Mouse (Mus musculus): ENCODE data around the gene Nln. TPM values are rescaled to one million over a fixed set of nuclear protein-coding genes. Genes with fewer than 3 reads are reported as not detected.
A peak's percentile ranks its signal among the peaks of the same experiment; 100 is the strongest.

Gene Nln
- polyA plus RNA-seq (2016; fragmentation: Nextera tagmentation; extraction: Ambion mirVana) = 23.8 and 26.0 TPM in 2 replicates

- peak; percentile 97 for ATAC-seq (ENCODE audit: low FRiP score, low read depth)
- peaks cover 3% of the 10 kb centered on the region; the same call in 1 of the 2 replicates for H3K36me3 ChIP-seq
- H3K27me3 ChIP-seq (replicated peaks) = no peaks in the 10 kb centered on the region
- WGBS = 1% methylated on average over 35 of the region's 44 CpGs
- peak within 1 kb of the TSS; percentile 96 for H3K4me2 ChIP-seq (replicated peaks)
- H3K9me3 ChIP-seq = peaks cover 2% of the 10 kb centered on the region; the same call in 1 of the 2 replicates
- H3K27ac ChIP-seq = 0 out of 2 replicates have a peak within 1 kb of the TSS, but pooled peaks have one; percentile 15
- H3K4me1 ChIP-seq = peaks cover 8% of the 10 kb centered on the region; the same call in 1 of the 2 replicates
- peak within 1 kb of the TSS; percentile 72 for H3K9ac ChIP-seq
- peak within 1 kb of the TSS; percentile 67 for H3K4me3 ChIP-seq
Measured at GRCm38 (mm10) chr13:104109288-104109815, at the start of gene Nln, which contains the start of gene Sgtb. Gene Nln (minus strand): TSS chr13:104109614. Gene Sgtb (plus strand): TSS chr13:104109741.

GRCm38 (mm10) chr13:104155686-104156085, 46.3 kb upstream of the Nln start:
- peaks cover 47% of the 10 kb centered on the region for H3K36me3 ChIP-seq

GRCm38 (mm10) chr13:104155106-104155505, 45.7 kb upstream of the Nln start:
- H3K4me2 ChIP-seq (replicated peaks) = no peak overlapping the region
- no peak overlapping the region for H3K27ac ChIP-seq
- no peak overlapping the region for H3K9ac ChIP-seq
- H3K4me3 ChIP-seq = no peak overlapping the region
- peaks cover 42% of the 10 kb centered on the region for H3K36me3 ChIP-seq
- no peaks in the 10 kb centered on the region for H3K9me3 ChIP-seq
- H3K27me3 ChIP-seq (replicated peaks) = no peaks in the 10 kb centered on the region
- no peak for ATAC-seq (ENCODE audit: low FRiP score, low read depth)
- 91% methylated on average over 7 of the region's 7 CpGs for WGBS
- no peaks in the 10 kb centered on the region for H3K4me1 ChIP-seq

More at GRCm38 (mm10) chr13:104155686-104156085, 46.3 kb upstream of the Nln start:
- Histone ChIP-seq H3K9ac (no peak overlapping the region), H3K4me2 (replicated peaks) (no peak overlapping the region), H3K27me3 (replicated peaks) (no peaks in the 10 kb centered on the region), H3K27ac (no peak overlapping the region), H3K4me3 (no peak overlapping the region), H3K9me3 (no peaks in the 10 kb centered on the region), H3K4me1 (no peaks in the 10 kb centered on the region)
- no peak for ATAC-seq (ENCODE audit: low FRiP score, low read depth)
- 96% methylated on average over 1 of the region's 1 CpGs for WGBS

GRCm38 (mm10) chr13:104154180-104154579, 44.8 kb upstream of the Nln start:
- H3K9me3 ChIP-seq = no peaks in the 10 kb centered on the region
- WGBS = 97% methylated on average over 5 of the region's 5 CpGs
- no peak for ATAC-seq (ENCODE audit: low FRiP score, low read depth)
- H3K4me1 ChIP-seq = no peaks in the 10 kb centered on the region
- no peak overlapping the region for H3K9ac ChIP-seq
- no peak overlapping the region for H3K4me2 ChIP-seq (replicated peaks)
- H3K27ac ChIP-seq = no peak overlapping the region
- no peaks in the 10 kb centered on the region for H3K27me3 ChIP-seq (replicated peaks)
- H3K36me3 ChIP-seq = peaks cover 39% of the 10 kb centered on the region
- no peak overlapping the region for H3K4me3 ChIP-seq

GRCm38 (mm10) chr13:104145646-104146045, 36.2 kb upstream of the Nln start:
- 95% methylated on average over 3 of the region's 3 CpGs for WGBS
- Histone ChIP-seq H3K4me1 (no peaks in the 10 kb centered on the region), H3K9me3 (no peaks in the 10 kb centered on the region), H3K4me2 (replicated peaks) (no peak overlapping the region), H3K36me3 (peaks cover 76% of the 10 kb centered on the region), H3K9ac (no peak overlapping the region), H3K27me3 (replicated peaks) (no peaks in the 10 kb centered on the region), H3K27ac (no peak overlapping the region), H3K4me3 (no peak overlapping the region)
- no peak for ATAC-seq (ENCODE audit: low FRiP score, low read depth)

- Histone ChIP-seq H3K4me1 (no peaks in the 10 kb centered on the region), H3K9ac (no peak overlapping the region), H3K4me3 (no peak overlapping the region), H3K27ac (no peak overlapping the region), H3K4me2 (replicated peaks) (no peak overlapping the region), H3K36me3 (peaks cover 82% of the 10 kb centered on the region), H3K27me3 (replicated peaks) (no peaks in the 10 kb centered on the region), H3K9me3 (no peaks in the 10 kb centered on the region)
- WGBS = 84% methylated on average over 9 of the region's 9 CpGs
- ATAC-seq (ENCODE audit: low FRiP score, low read depth) = no peak
Measured at GRCm38 (mm10) chr13:104144871-104145270, 35.5 kb upstream of the Nln start.

GRCm38 (mm10) chr13:104139369-104140209, 30.2 kb upstream of the Nln start:
- WGBS = 46% methylated on average over 13 of the region's 13 CpGs
- peak; percentile 48; the same call in 1 of the 2 replicates for ATAC-seq (ENCODE audit: low FRiP score, low read depth)
- no peaks in the 10 kb centered on the region for H3K9me3 ChIP-seq
- H3K36me3 ChIP-seq = peaks cover 53% of the 10 kb centered on the region
- H3K27me3 ChIP-seq (replicated peaks) = no peaks in the 10 kb centered on the region
- no peak overlapping the region for H3K9ac ChIP-seq
- H3K27ac ChIP-seq = no peak overlapping the region
- H3K4me1 ChIP-seq = no peaks in the 10 kb centered on the region
- no peak overlapping the region for H3K4me2 ChIP-seq (replicated peaks)
- no peak overlapping the region for H3K4me3 ChIP-seq

GRCm38 (mm10) chr13:104134510-104135085, 25.2 kb upstream of the Nln start:
- H3K4me3 ChIP-seq = no peak overlapping the region
- H3K9ac ChIP-seq = no peak overlapping the region
- H3K36me3 ChIP-seq = peaks cover 31% of the 10 kb centered on the region
- H3K4me1 ChIP-seq = no peaks in the 10 kb centered on the region; the same call in 1 of the 2 replicates
- no peaks in the 10 kb centered on the region for H3K9me3 ChIP-seq
- ATAC-seq (ENCODE audit: low FRiP score, low read depth) = no peak
- no peak overlapping the region for H3K27ac ChIP-seq
- no peak overlapping the region for H3K4me2 ChIP-seq (replicated peaks)
- WGBS = 71% methylated on average over 4 of the region's 4 CpGs
- H3K27me3 ChIP-seq (replicated peaks) = no peaks in the 10 kb centered on the region

- H3K9ac ChIP-seq = no peak overlapping the region
Measured at GRCm38 (mm10) chr13:104132561-104132960, 23.1 kb upstream of the Nln start.

GRCm38 (mm10) chr13:104123662-104124381, 14.4 kb upstream of the Nln start:
- 89% methylated on average over 20 of the region's 20 CpGs for WGBS
- Histone ChIP-seq H3K27me3 (replicated peaks) (no peaks in the 10 kb centered on the region), H3K4me1 (no peaks in the 10 kb centered on the region), H3K9me3 (no peaks in the 10 kb centered on the region), H3K36me3 (peaks cover 18% of the 10 kb centered on the region), H3K9ac (no peak overlapping the region), H3K27ac (no peak overlapping the region), H3K4me3 (no peak overlapping the region), H3K4me2 (replicated peaks) (no peak overlapping the region)
- ATAC-seq (ENCODE audit: low FRiP score, low read depth) = no peak

More at GRCm38 (mm10) chr13:104132561-104132960, 23.1 kb upstream of the Nln start:
- Histone ChIP-seq H3K9me3 (no peaks in the 10 kb centered on the region), H3K36me3 (peaks cover 30% of the 10 kb centered on the region), H3K4me2 (replicated peaks) (no peak overlapping the region), H3K27ac (no peak overlapping the region), H3K27me3 (replicated peaks) (no peaks in the 10 kb centered on the region), H3K4me1 (no peaks in the 10 kb centered on the region; the same call in 1 of the 2 replicates), H3K4me3 (no peak overlapping the region)
- ATAC-seq (ENCODE audit: low FRiP score, low read depth) = no peak
- 90% methylated on average over 2 of the region's 2 CpGs for WGBS

- Histone ChIP-seq H3K9me3 (no peaks in the 10 kb centered on the region), H3K4me1 (no peaks in the 10 kb centered on the region), H3K9ac (no peak overlapping the region), H3K36me3 (peaks cover 26% of the 10 kb centered on the region), H3K27me3 (replicated peaks) (no peaks in the 10 kb centered on the region), H3K27ac (no peak overlapping the region), H3K4me3 (no peak overlapping the region), H3K4me2 (replicated peaks) (no peak overlapping the region)
- ATAC-seq (ENCODE audit: low FRiP score, low read depth) = no peak
- 56% methylated on average over 17 of the region's 17 CpGs for WGBS
Measured at GRCm38 (mm10) chr13:104122078-104122840, 12.8 kb upstream of the Nln start.
